11 mouse cellular contexts compared by ENCODE assay signal in genomic region chr2:151562930-151563921, GRCm38 (mm10). TPM values are rescaled to one million over a fixed set of nuclear protein-coding genes. Genes with fewer than 3 reads are reported as not detected.
DNase-seq lines count a peak whose midpoint lies in the region; ATAC-seq and TF ChIP-seq lines count a peak whose summit lies in the region.
"Had no signal": no experiment of that assay in that cellular context is flagged by ENCODE, and none has a peak within 500 bp of the region (broad histone marks: within the 10 kb centered on the region; RNA-seq: fewer than 3 reads in every experiment).

No protein-coding gene starts in this region.

- no peak overlapping the region for H3K4me3 ChIP-seq in embryonic facial prominence, embryonic 14.5 days (ENCODE audit: low read depth, low read length)
- H3K4me3 ChIP-seq in embryonic facial prominence, embryonic 10.5 days: no peak overlapping the region
- no peak overlapping the region for H3K4me3 ChIP-seq in CH12.LX (replicated peaks in 1 of 3; ENCODE audit: low read depth in 2 of 3, low read length in 2 of 3, poor library complexity in 1 of 3)
- H3K4me3 ChIP-seq in kidney, adult 2 months (ENCODE audit: insufficient read depth, low read depth, low read length): no peak overlapping the region
- H3K4me3 ChIP-seq in liver, embryonic 15.5 days (replicated peaks): no peak overlapping the region
- H3K4me3 ChIP-seq: layer of hippocampus, adult 2 months had no signal

- TF ChIP-seq CTCF in CH12.LX (conservative IDR thresholded peaks at IDR 0.05 in 1 of 2, IDR thresholded peaks at IDR 0.05 in 1 of 2; ENCODE audit: low read depth in 2 of 2, low read length in 2 of 2): no peak
- TF ChIP-seq CTCF in kidney, adult 2 months (conservative IDR thresholded peaks at IDR 0.05; ENCODE audit: insufficient read depth, insufficient read length, low read depth, low read length): no peak

- 0 out of 2 replicates have a peak, but pooled peaks have one; percentile 45 for ATAC-seq in embryonic facial prominence, embryonic 14.5 days (ENCODE audit: low read depth)
- ATAC-seq in liver, embryonic 15.5 days (ENCODE audit: insufficient read depth): peak; percentile 22; the same call in 1 of the 2 replicates

- H3K36me3 ChIP-seq in embryonic facial prominence, embryonic 14.5 days (ENCODE audit: control insufficient read depth, insufficient read depth, low read length): peaks cover 59% of the 10 kb centered on the region
- peaks cover 77% of the 10 kb centered on the region for H3K36me3 ChIP-seq in embryonic facial prominence, embryonic 10.5 days (replicated peaks)
- peaks cover 56 to 89% of the 10 kb centered on the region in 2 experiments for H3K36me3 ChIP-seq in CH12.LX (replicated peaks in 1 of 2; ENCODE audit: control insufficient read depth in 1 of 2, insufficient read depth in 1 of 2, low read length in 1 of 2)
- H3K36me3 ChIP-seq in kidney, adult 2 months (ENCODE audit: control insufficient read depth, insufficient read depth, low read length): peaks cover 2% of the 10 kb centered on the region
- peaks cover 36% of the 10 kb centered on the region for H3K36me3 ChIP-seq in liver, embryonic 15.5 days (replicated peaks)

- DNase-seq in embryonic facial prominence, embryonic 14.5 days (ENCODE audit: low spot score): no peak
- DNase-seq in embryonic facial prominence, embryonic 10.5 days (ENCODE audit: low spot score): no peak
- peak; percentile 63 for DNase-seq in CH12.LX (ENCODE audit: extremely low read depth)
- DNase-seq in kidney, adult 2 months: peak; percentile 83
- no peak for DNase-seq in layer of hippocampus, adult 8-10 months (ENCODE audit: low spot score in 2 of 2)
- no peak for DNase-seq in ovary, postnatal 36 days (ENCODE audit: low spot score)
- no peak for DNase-seq in right cerebral cortex, adult 2 months (ENCODE audit: low spot score in 2 of 2)
- DNase-seq: cerebellum, adult 9-10 months; right cerebral cortex, postnatal 4 days had no signal

- no peaks in the 10 kb centered on the region for H3K9me3 ChIP-seq in embryonic facial prominence, embryonic 14.5 days (ENCODE audit: control insufficient read depth, low read length)
- no peaks in the 10 kb centered on the region for H3K9me3 ChIP-seq in embryonic facial prominence, embryonic 10.5 days
- no peaks in the 10 kb centered on the region for H3K9me3 ChIP-seq in CH12.LX (replicated peaks; ENCODE audit: low read length)
- no peaks in the 10 kb centered on the region for H3K9me3 ChIP-seq in liver, embryonic 15.5 days (replicated peaks)

- TF ChIP-seq RAD21 in CH12.LX (IDR thresholded peaks at IDR 0.05; ENCODE audit: low read depth, low read length): no peak

- no peak overlapping the region for H3K27ac ChIP-seq in embryonic facial prominence, embryonic 14.5 days (replicated peaks; ENCODE audit: low read depth, low read length)
- H3K27ac ChIP-seq in embryonic facial prominence, embryonic 10.5 days (replicated peaks): no peak overlapping the region
- H3K27ac ChIP-seq in CH12.LX (ENCODE audit: insufficient read depth, low read depth): peak overlapping the region; percentile 38
- H3K27ac ChIP-seq in kidney, adult 2 months (ENCODE audit: insufficient read depth, low read depth, low read length): no peak overlapping the region; the same call in 1 of the 2 replicates
- peak overlapping the region; percentile 38; the same call in 1 of the 2 replicates for H3K27ac ChIP-seq in liver, embryonic 15.5 days (replicated peaks)

- no peaks in the 10 kb centered on the region for H3K4me1 ChIP-seq in embryonic facial prominence, embryonic 14.5 days (ENCODE audit: control insufficient read depth, insufficient read depth, low read length)
- no peaks in the 10 kb centered on the region for H3K4me1 ChIP-seq in embryonic facial prominence, embryonic 10.5 days
- peaks cover 13 to 23% of the 10 kb centered on the region in 2 experiments for H3K4me1 ChIP-seq in CH12.LX (ENCODE audit: control insufficient read depth in 1 of 2, insufficient read depth in 2 of 2)
- H3K4me1 ChIP-seq in kidney, adult 2 months (ENCODE audit: control insufficient read depth, insufficient read depth, low read length): peaks cover 8% of the 10 kb centered on the region
- H3K4me1 ChIP-seq in liver, embryonic 15.5 days (replicated peaks): peaks cover 3% of the 10 kb centered on the region; the same call in 1 of the 2 replicates

- dilution Hi-C loops in CH12.LX (cut with MboI; ENCODE audit: extremely low pct_ligation_motif_present, extremely low pct_unique_long_range_greater_than_20kb, low sequenced_read_pairs): no loop called here

- peaks cover 4% of the 10 kb centered on the region for H3K79me2 ChIP-seq in CH12.LX (replicated peaks; ENCODE audit: control insufficient read depth, extremely low read depth, insufficient read depth, poor library complexity, severe bottlenecking)

- H3K4me2 ChIP-seq in embryonic facial prominence, embryonic 14.5 days (ENCODE audit: low read depth, low read length): no peak overlapping the region
- no peak overlapping the region for H3K4me2 ChIP-seq in CH12.LX (ENCODE audit: insufficient read depth, low read depth, poor library complexity, severe bottlenecking)
- H3K4me2 ChIP-seq in liver, embryonic 15.5 days: no peak overlapping the region

- no peak overlapping the region for H3K9ac ChIP-seq in embryonic facial prominence, embryonic 14.5 days (ENCODE audit: low read depth, low read length)
- H3K9ac ChIP-seq in CH12.LX (ENCODE audit: insufficient read depth, low read depth): no peak overlapping the region
- H3K9ac ChIP-seq in liver, embryonic 15.5 days: no peak overlapping the region

- peak; percentile 92 for TF ChIP-seq EP300 in CH12.LX (IDR thresholded peaks at IDR 0.05; ENCODE audit: low read length)

- no peaks in the 10 kb centered on the region for H3K27me3 ChIP-seq in embryonic facial prominence, embryonic 14.5 days (replicated peaks; ENCODE audit: control insufficient read depth, insufficient read depth, low read length)
- H3K27me3 ChIP-seq in embryonic facial prominence, embryonic 10.5 days (replicated peaks; ENCODE audit: low read depth, poor library complexity, severe bottlenecking): no peaks in the 10 kb centered on the region
- no peaks in the 10 kb centered on the region for H3K27me3 ChIP-seq in CH12.LX (replicated peaks)
- H3K27me3 ChIP-seq in kidney, adult 2 months (replicated peaks; ENCODE audit: control insufficient read depth, insufficient read depth, low read length): no peaks in the 10 kb centered on the region
- no peaks in the 10 kb centered on the region for H3K27me3 ChIP-seq in liver, embryonic 15.5 days

- peak; percentile 25; the same call in 1 of the 2 replicates for TF ChIP-seq POLR2A in CH12.LX (IDR thresholded peaks at IDR 0.05; ENCODE audit: low read depth, low read length)
- TF ChIP-seq POLR2A in kidney, adult 2 months (IDR thresholded peaks at IDR 0.05; ENCODE audit: low read depth, low read length): no peak

- WGBS in embryonic facial prominence, embryonic 14.5 days: 82% methylated on average over 7 of the region's 7 CpGs
- WGBS in embryonic facial prominence, embryonic 10.5 days: 88% methylated on average over 7 of the region's 7 CpGs
- 48% methylated on average over 7 of the region's 7 CpGs for WGBS in kidney, adult 2 months
- WGBS in liver, embryonic 15.5 days (ENCODE audit: insufficient replicate concordance): 56% methylated on average over 7 of the region's 7 CpGs

- in situ Hi-C loops in CH12.LX (cut with MboI; ENCODE audit: low pct_ligation_motif_present, low pct_unique_long_range_greater_than_20kb, low sequenced_read_pairs): no loop called here

TF ChIP-seq in CH12.LX, 34 proteins besides CTCF, POLR2A, EP300 and RAD21 (continues in another document):
- TF ChIP-seq BHLHE40 (IDR thresholded peaks at IDR 0.05; ENCODE audit: low read depth, low read length) (0 out of 2 replicates have a peak, but pooled peaks have one; percentile 15), ETS1 (conservative IDR thresholded peaks at IDR 0.05; ENCODE audit: low read depth, low read length) (peak; percentile 74), SIN3A (IDR thresholded peaks at IDR 0.05; ENCODE audit: low read length) (peak; percentile 42; the same call in 1 of the 2 replicates), USF2 (conservative IDR thresholded peaks at IDR 0.05; ENCODE audit: low read depth, low read length) (no peak), MXI1 (IDR thresholded peaks at IDR 0.05; ENCODE audit: low read depth, low read length) (peak; percentile 47; the same call in 1 of the 2 replicates), NRF1 (IDR thresholded peaks at IDR 0.05; ENCODE audit: low read depth, low read length) (no peak), JUN (IDR thresholded peaks at IDR 0.05; ENCODE audit: insufficient read depth, low read depth, low read length) (peak; percentile 10; the same call in 1 of the 2 replicates), MAX (IDR thresholded peaks at IDR 0.05; ENCODE audit: low read length) (0 out of 2 replicates have a peak, but pooled peaks have one; percentile 27), ELF1 (IDR thresholded peaks at IDR 0.05; ENCODE audit: low read depth, low read length) (peak; percentile 72), RCOR1 (conservative IDR thresholded peaks at IDR 0.05; ENCODE audit: low read depth, low read length) (no peak), IRF4 (IDR thresholded peaks at IDR 0.05; ENCODE audit: low read depth, low read length) (peak; percentile 84), TCF12 (IDR thresholded peaks at IDR 0.05; ENCODE audit: low read depth, low read length) (0 out of 2 replicates have a peak, but pooled peaks have one; percentile 19)

RNA-seq across cellular contexts. Expression of gene Sdcbp2, which starts 9.2 kb away (rescaled TPM):
- 1.5 and 1.6 TPM in 2 replicates for polyA plus RNA-seq in embryonic facial prominence, embryonic 14.5 days (2014; fragmentation: Nextera tagmentation; extraction: Ambion mirVana)
- 0.55 and 0.76 TPM in 2 replicates for polyA plus RNA-seq in embryonic facial prominence, embryonic 10.5 days (2016; fragmentation: Nextera tagmentation; extraction: Ambion mirVana)
- total RNA-seq in CH12.LX (2012; rRNA removed): 1.4 and 2.3 TPM in 2 replicates
- 1.4 and 2.4 TPM in 2 replicates for total RNA-seq in CH12.LX (2014; rRNA removed)
- 0.93 and 1.1 TPM in 2 replicates for polyA plus RNA-seq in CH12.LX (2012; ENCODE audit: insufficient read length, low read depth)
- 1.2 and 1.3 TPM in 2 replicates for polyA plus RNA-seq in kidney, adult 2 months (2012; rRNA removed)
- 0.24 and 0.26 TPM in 2 replicates for polyA plus RNA-seq in liver, embryonic 15.5 days (2015; fragmentation: Nextera tagmentation; extraction: Ambion mirVana)
- 1 to 10 TPM; 1.4 to 2.2 (median 1.7) TPM for total RNA-seq in layer of hippocampus, adult 8-10 months (2022)

RNA-seq across cellular contexts. Expression of gene Fkbp1a, which starts 20.9 kb away (rescaled TPM):
- polyA plus RNA-seq in embryonic facial prominence, embryonic 14.5 days (2014; fragmentation: Nextera tagmentation; extraction: Ambion mirVana): 630 and 649 TPM in 2 replicates
- 585 and 615 TPM in 2 replicates for polyA plus RNA-seq in embryonic facial prominence, embryonic 10.5 days (2016; fragmentation: Nextera tagmentation; extraction: Ambion mirVana)
- total RNA-seq in CH12.LX (2012; rRNA removed) (48.3 and 64.5 TPM in 2 replicates), CH12.LX (2014; rRNA removed) (71.1 and 76.5 TPM in 2 replicates)
- 369 and 388 TPM in 2 replicates for polyA plus RNA-seq in CH12.LX (2012; ENCODE audit: insufficient read length, low read depth)
- polyA plus RNA-seq in kidney, adult 2 months (2012; rRNA removed): 76.7 and 97.9 TPM in 2 replicates
- 126 and 128 TPM in 2 replicates for polyA plus RNA-seq in liver, embryonic 15.5 days (2015; fragmentation: Nextera tagmentation; extraction: Ambion mirVana)
- total RNA-seq in layer of hippocampus, adult 8-10 months (2022): 100 to 1,000 TPM; 794 to 901 (median 846) TPM

Comparison
In these comparisons a context has a peak if more than half of its experiments do, and no peak if none do; other contexts are left out.
1. DNase-seq: peak in CH12.LX (single experiment) and kidney, adult 2 months (single experiment); none in embryonic facial prominence, embryonic 14.5 days (single experiment), embryonic facial prominence, embryonic 10.5 days (single experiment), layer of hippocampus, adult 8-10 months (0 of 2), ovary, postnatal 36 days (single experiment) and right cerebral cortex, adult 2 months (0 of 2).
2. H3K27ac ChIP-seq: peak in CH12.LX (single experiment) and liver, embryonic 15.5 days (single experiment); none in embryonic facial prominence, embryonic 14.5 days (single experiment), embryonic facial prominence, embryonic 10.5 days (single experiment) and kidney, adult 2 months (single experiment).